Mouse (Mus musculus): ENCODE results near the gene Clmp.

DNA sequence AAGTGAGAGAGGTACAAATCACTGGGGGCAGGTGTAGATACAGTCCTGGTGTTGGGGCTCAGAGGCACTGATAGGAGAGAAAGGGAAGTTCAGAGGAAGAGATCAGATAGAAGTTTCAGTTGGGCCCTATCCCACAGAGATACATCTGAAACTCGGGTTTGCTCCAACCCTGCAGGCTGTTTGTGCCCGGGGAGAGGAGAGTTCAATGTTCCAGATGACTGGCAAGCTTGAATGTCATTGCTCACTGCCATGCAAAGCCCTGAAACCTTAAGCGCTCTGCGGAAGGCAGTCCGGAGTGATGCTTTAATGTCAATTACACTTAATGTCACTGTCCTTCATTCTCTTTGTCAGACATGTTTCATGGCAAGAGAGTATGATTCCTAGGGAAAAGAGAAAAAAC lies 39.2 kb downstream of the Clmp start:
- TF ChIP-seq CTCF (IDR thresholded peaks at IDR 0.05; ENCODE audit: control insufficient read depth, insufficient read depth, insufficient replicate concordance, low read depth, low read length) (no peak), POLR2A (IDR thresholded peaks at IDR 0.05; ENCODE audit: control insufficient read depth, low read depth, low read length) (no peak)
